Mouse (Mus musculus) thymus, adult 2 months (tissue): Measurements from ENCODE around the gene Fkbp5. TPM values are rescaled to one million over a fixed set of nuclear protein-coding genes. Genes with fewer than 3 reads are reported as not detected.
"Not testable (repeated sequence)": the region's sequence is repeated elsewhere in the genome, so short reads cannot be mapped to it uniquely, and the experiment has no call there.

Experiments
- DNase-seq: peaks from one replicate; pipeline ENCODE4 v3.0.0; 2021
- H3K27ac ChIP-seq: fragments of 200-500 bp; 2 replicates; pipeline ENCODE4 v1.5.1; 2012; ENCODE audit warnings: low read length, control low read depth; ENCODE audit not compliant: control insufficient read depth, insufficient read depth
- H3K27me3 ChIP-seq: fragments of 200-500 bp; 2 replicates; pipeline ENCODE4 v1.6.1; 2012; ENCODE audit warnings: mild to moderate bottlenecking, low read length, moderate library complexity, mixed read lengths; ENCODE audit not compliant: control insufficient read depth, insufficient read depth
- H3K36me3 ChIP-seq: fragments of 200-500 bp; 2 replicates; pipeline ENCODE4 v1.6.1; 2012; ENCODE audit warnings: mild to moderate bottlenecking, low read length, moderate library complexity; ENCODE audit not compliant: control insufficient read depth, insufficient read depth
- H3K4me1 ChIP-seq: fragments of 200-500 bp; replicated peaks from 2 replicates; pipeline ENCODE4 v1.6.1; 2012; ENCODE audit warnings: low read length; ENCODE audit not compliant: control insufficient read depth, insufficient read depth
- H3K4me3 ChIP-seq: fragments of 200-500 bp; 2 replicates; pipeline ENCODE4 v1.5.1; 2012; ENCODE audit warnings: mild to moderate bottlenecking, low read length, control low read depth, moderate library complexity; ENCODE audit not compliant: control insufficient read depth, insufficient read depth
- CTCF ChIP-seq: fragments of 200-500 bp; IDR thresholded peaks from 2 replicates; pipeline ENCODE4 v1.5.1; 2012; ENCODE audit warnings: mild to moderate bottlenecking, control low read depth, low read length, moderate library complexity, borderline replicate concordance; ENCODE audit not compliant: control insufficient read depth, poor library complexity, insufficient read depth; ENCODE audit errors: extremely low read depth
- POLR2A ChIP-seq: fragments of 200-500 bp; IDR thresholded peaks from 2 replicates; pipeline ENCODE4 v1.6.1; 2012; ENCODE audit warnings: mild to moderate bottlenecking, low read length, control low read depth, moderate library complexity; ENCODE audit not compliant: control insufficient read depth, poor library complexity, insufficient read depth; ENCODE audit errors: extremely low read depth
- WGBS: fragments of 180-500 bp; shearing (Covaris S2); methylation state at CpG from one replicate; pipeline ENCODE4 v1.1.7; 2018; 5-methylcytosine and 5-hydroxymethylcytosine counted together
- polyA plus RNA-seq: library from polyadenylated mRNA; depleted of rRNA; stranded (reverse); fragments of >200 nt; gene quantifications from 2 replicates; pipeline ENCODE4 v1.2.3, GENCODE M21; 2012

Fkbp5 gene
- polyA plus RNA-seq, 1 experiment: 157 TPM

GRCm38 (mm10) chr17:28361921-28362652 lies 155.2 kb downstream of the Fkbp5 start:
- H3K27ac ChIP-seq: no peak overlapping the region
- peaks cover 33% of the 10 kb centered on the region for H3K27me3 ChIP-seq
- WGBS: 43% methylated on average over 11 of the region's 11 CpGs
- no peak overlapping the region for H3K4me3 ChIP-seq
- no peaks in the 10 kb centered on the region for H3K36me3 ChIP-seq
- TF ChIP-seq CTCF (no peak), POLR2A (no peak)
- peaks cover 5% of the 10 kb centered on the region for H3K4me1 ChIP-seq
- DNase-seq: no peak

DNA sequence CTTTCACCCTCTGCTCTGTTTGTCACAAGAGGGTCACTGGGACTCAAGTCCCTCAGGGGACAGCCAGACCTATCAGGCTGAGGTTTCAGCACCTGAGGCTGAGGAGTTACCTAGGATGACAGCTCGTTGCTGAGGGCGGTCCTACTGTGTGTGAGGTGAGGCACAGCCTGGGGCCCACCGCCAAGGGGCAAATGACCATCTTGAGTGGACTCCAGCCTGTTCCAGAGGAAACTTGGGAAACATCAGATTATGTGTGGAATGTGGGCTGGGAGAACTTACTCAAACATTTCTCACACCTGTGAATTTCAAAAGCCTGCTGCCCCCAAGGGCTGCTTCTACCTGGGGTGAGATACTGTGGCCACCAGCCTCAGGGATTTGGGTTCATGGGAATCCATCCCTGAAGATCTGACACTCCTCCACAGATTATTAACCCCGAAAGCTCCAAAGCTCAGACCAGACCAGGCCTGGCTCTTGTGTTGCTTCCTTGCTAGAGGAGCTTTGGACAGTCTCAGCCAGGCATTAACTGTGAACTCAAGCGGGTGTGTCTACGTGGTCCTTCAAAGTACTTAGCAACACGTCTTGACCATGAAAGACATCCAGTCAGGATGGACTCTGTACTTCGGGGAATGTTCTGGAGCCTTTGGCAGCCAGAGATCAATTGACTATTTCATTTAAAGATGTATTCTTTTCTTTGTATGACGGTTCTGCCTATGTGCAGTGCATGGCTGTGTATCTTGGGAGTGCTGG lies 156.6 kb downstream of the Fkbp5 start:
- Histone ChIP-seq H3K4me3 (no peak overlapping the region), H3K27me3 (peaks cover 33% of the 10 kb centered on the region), H3K36me3 (no peaks in the 10 kb centered on the region), H3K4me1 (peaks cover 5% of the 10 kb centered on the region), H3K27ac (no peak overlapping the region)
- TF ChIP-seq CTCF (no peak), POLR2A (no peak)
- DNase-seq: no peak
- 89% methylated on average over 9 of the region's 9 CpGs for WGBS

DNA sequence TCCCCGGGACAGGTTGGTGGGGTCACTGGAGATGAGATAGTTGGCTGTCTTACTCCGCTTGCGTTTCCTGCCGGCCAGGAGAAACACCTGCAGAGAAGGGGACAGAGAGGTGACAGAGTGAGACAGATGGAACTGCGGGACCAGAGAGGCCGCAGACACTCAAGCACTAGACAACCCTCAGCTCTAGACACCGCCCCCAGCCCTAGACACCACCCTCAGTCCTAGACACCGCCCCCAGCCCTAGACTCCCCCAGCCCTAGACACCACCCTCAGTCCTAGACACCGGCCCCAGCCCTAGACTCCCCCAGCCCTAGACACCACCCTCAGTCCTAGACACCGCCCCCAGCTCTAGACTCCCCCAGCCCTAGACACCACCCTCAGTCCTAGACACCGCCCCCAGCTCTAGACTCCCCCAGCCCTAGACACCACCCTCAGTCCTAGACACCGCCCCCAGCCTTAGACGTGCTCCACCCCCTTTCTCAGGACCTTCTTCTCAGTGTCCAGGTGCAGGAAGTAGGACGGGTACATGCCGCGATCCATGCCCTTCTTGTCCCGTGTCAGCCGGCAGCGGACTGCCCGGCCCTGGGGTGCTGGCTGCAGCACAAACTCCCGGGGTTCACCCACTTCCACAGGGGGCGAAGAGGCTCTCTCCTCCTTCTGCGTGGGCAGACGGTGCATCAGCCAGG lies 158.6 kb downstream of the Fkbp5 start:
- H3K27ac ChIP-seq, H3K4me3 ChIP-seq, H3K4me1 ChIP-seq, DNase-seq, H3K36me3 ChIP-seq: not testable (repeated sequence)
- WGBS: 57% methylated on average over 24 of the region's 24 CpGs
- H3K27me3 ChIP-seq: peaks cover 16% of the 10 kb centered on the region

DNA sequence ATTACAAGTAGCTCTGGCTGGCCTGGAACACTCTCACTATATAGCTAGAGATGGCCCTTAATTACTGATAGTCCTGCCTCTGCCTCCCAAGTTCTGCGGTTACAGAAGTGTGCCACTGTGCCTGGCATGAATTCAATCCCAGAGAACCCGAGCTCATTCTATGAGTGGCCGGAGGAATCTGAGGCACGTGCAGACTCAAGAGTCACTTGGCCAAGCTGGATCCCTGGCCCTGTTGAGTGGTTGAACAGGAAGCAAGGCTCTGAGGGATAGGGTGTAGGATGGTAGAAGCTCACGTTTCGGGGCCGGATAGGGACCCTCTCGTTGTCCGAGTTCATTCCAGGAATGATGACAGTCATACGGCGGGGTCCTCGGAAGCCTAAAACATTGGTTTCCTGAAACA lies 161.5 kb downstream of the Fkbp5 start:
- H3K36me3 ChIP-seq: no peaks in the 10 kb centered on the region
- peaks cover 7% of the 10 kb centered on the region for H3K4me1 ChIP-seq
- no peak for DNase-seq
- no peaks in the 10 kb centered on the region; the same call in 1 of the 2 replicates for H3K27me3 ChIP-seq
- H3K4me3 ChIP-seq: no peak overlapping the region
- 95% methylated on average over 12 of the region's 12 CpGs for WGBS
- TF ChIP-seq POLR2A (no peak), CTCF (no peak)
- no peak overlapping the region for H3K27ac ChIP-seq

DNA sequence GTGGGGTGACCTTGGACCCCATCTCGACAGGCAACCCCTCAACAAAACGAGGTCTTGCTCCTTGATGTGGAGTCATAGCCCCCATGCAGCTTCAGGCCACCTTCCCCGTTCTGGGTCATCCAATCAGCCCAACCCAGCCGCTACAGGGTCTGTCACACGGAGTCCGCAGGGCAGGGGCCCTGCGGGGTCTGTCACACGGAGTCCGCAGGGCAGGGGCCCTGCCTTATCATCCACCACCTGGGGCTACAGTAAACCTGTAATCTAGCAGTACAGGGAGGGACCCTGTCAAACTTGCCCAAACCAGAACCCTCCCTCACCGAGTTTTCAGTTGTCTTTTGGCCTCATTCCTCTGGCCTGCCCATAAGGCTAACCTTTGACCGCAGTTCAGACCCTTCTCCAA lies 165.3 kb downstream of the Fkbp5 start:
- no peak for DNase-seq
- Histone ChIP-seq H3K4me3 (no peak overlapping the region), H3K36me3 (no peaks in the 10 kb centered on the region), H3K4me1 (peaks cover 11% of the 10 kb centered on the region), H3K27ac (no peak overlapping the region), H3K27me3 (no peaks in the 10 kb centered on the region)
- WGBS: 76% methylated on average over 11 of the region's 11 CpGs
- TF ChIP-seq CTCF (no peak), POLR2A (no peak)

DNA sequence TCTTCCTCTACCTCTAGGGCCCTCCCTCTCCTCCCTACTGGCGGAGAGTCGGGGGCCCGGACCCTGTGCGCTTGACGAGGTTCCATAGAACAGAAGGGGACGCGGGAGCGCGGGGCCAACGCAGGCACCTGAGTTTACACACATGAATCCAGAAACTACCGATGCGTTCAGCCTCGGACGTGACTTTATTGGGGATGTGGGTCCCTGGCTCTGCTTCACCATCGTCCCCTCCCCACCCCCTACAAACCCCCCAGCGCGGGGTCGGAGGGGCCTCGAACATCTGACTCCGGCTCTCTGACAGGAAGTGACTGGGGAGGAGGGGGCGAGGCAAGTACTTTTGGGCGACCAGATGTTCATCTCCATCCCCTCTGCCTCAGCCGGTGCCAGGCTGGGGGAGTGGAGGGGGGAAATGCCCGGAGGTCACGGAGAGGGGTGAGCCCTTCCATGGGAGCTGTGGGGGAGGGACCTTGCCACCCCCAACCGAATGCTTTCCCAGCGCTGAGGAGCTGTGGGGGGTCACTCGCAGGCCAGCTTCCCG lies 165.9 kb downstream of the Fkbp5 start:
- Histone ChIP-seq H3K36me3 (no peaks in the 10 kb centered on the region), H3K4me1 (peaks cover 11% of the 10 kb centered on the region), H3K4me3 (peak overlapping the region; percentile 57), H3K27ac (no peak overlapping the region), H3K27me3 (no peaks in the 10 kb centered on the region)
- peak; percentile 34 for DNase-seq
- TF ChIP-seq CTCF (no peak), POLR2A (no peak)
- 2% methylated on average over 29 of the region's 29 CpGs for WGBS
